Mouse (Mus musculus) forebrain, embryonic 15.5 days (tissue): ENCODE results near the gene Chit1. TPM values are rescaled to one million over a fixed set of nuclear protein-coding genes. Genes with fewer than 3 reads are reported as not detected.

Source experiments
- ATAC-seq: fragments of 200-750 bp; cut with Nextera tagmentation; replicated peaks from 2 replicates; pipeline ENCODE4 v1.8.0; 2017; ENCODE audit warnings: mild to moderate bottlenecking, moderate TSS enrichment, moderate library complexity
- H3K27ac ChIP-seq: fragments of 300-500 bp; sonication (generic); replicated peaks from 2 replicates; pipeline ENCODE4 v1.5.1; 2015; ENCODE audit warnings: mild to moderate bottlenecking, inconsistent platforms
- H3K27me3 ChIP-seq: fragments of 300-500 bp; sonication (generic); 2 replicates; pipeline ENCODE4 v1.6.1; 2015; ENCODE audit warnings: inconsistent platforms
- H3K36me3 ChIP-seq: fragments of 300-500 bp; sonication (generic); 2 replicates; pipeline ENCODE4 v1.6.1; 2015; ENCODE audit warnings: mild to moderate bottlenecking, inconsistent platforms
- H3K4me1 ChIP-seq: fragments of 300-500 bp; sonication (generic); 2 replicates; pipeline ENCODE4 v1.6.1; 2015; ENCODE audit warnings: inconsistent platforms
- H3K4me2 ChIP-seq: fragments of 300-500 bp; sonication (generic); replicated peaks from 2 replicates; pipeline ENCODE4 v1.6.1; 2015; ENCODE audit warnings: mild to moderate bottlenecking, inconsistent platforms
- H3K4me3 ChIP-seq: fragments of 300-500 bp; sonication (generic); 2 replicates; pipeline ENCODE4 v1.5.1; 2015; ENCODE audit warnings: mild to moderate bottlenecking, inconsistent platforms
- H3K9ac ChIP-seq: fragments of 300-500 bp; sonication (generic); replicated peaks from 2 replicates; pipeline ENCODE4 v1.6.1; 2015; ENCODE audit warnings: mild to moderate bottlenecking, inconsistent platforms
- H3K9me3 ChIP-seq: fragments of 300-500 bp; sonication (generic); 2 replicates; pipeline ENCODE4 v1.6.1; 2016; ENCODE audit warnings: inconsistent platforms
- WGBS: fragments of 180-500 bp; shearing (Covaris S2); methylation state at CpG from one replicate; pipeline ENCODE4 v1.1.7; 2015; ENCODE audit warnings: mixed read lengths; 5-methylcytosine and 5-hydroxymethylcytosine counted together
- polyA plus RNA-seq: library from polyadenylated mRNA; unstranded; fragments of >200 nt; fragmentation: Nextera tagmentation; extraction: Ambion mirVana; gene quantifications from 2 replicates; pipeline ENCODE4 v1.2.1, GENCODE M21; 2015

The Chit1 gene
- polyA plus RNA-seq, 1 experiment from 2014 or later = 0.17 TPM

DNA sequence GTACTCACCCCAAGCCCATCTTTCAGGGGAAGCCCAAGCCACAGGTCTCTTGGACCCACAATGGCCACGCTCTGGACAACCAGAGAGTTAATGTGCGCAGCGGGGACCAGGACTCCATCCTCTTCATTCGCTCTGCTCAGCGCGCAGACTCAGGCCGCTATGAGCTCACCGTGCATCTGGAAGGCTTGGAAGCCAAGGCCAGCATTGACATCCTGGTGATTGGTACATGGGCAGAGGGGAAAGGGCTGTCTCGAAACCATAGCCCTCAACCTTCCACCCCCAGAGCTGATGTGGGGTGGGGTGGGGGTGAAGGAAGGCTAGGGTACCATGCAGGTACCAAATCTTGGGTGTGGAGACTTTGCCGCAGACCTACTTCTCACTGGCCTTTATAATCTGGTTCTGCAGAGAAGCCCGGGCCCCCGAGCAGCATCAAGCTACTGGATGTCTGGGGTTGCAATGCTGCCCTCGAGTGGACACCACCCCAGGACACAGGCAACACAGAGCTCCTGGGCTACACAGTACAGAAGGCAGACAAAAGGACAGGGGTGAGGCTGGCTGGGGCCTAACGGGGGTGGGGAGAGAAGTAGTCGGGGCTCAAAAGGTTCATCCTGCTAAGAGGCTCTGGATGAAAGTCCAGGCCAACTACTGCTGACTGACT, 86.4 kb downstream of the Chit1 start:
- Histone ChIP-seq H3K27me3 (no peaks in the 10 kb centered on the region), H3K4me2 (no peak overlapping the region), H3K4me1 (peaks cover 15% of the 10 kb centered on the region), H3K27ac (no peak overlapping the region), H3K9ac (no peak overlapping the region), H3K4me3 (no peak overlapping the region), H3K36me3 (no peaks in the 10 kb centered on the region), H3K9me3 (no peaks in the 10 kb centered on the region)
- no peak for ATAC-seq
- WGBS = 77% methylated on average over 15 of the region's 15 CpGs

DNA sequence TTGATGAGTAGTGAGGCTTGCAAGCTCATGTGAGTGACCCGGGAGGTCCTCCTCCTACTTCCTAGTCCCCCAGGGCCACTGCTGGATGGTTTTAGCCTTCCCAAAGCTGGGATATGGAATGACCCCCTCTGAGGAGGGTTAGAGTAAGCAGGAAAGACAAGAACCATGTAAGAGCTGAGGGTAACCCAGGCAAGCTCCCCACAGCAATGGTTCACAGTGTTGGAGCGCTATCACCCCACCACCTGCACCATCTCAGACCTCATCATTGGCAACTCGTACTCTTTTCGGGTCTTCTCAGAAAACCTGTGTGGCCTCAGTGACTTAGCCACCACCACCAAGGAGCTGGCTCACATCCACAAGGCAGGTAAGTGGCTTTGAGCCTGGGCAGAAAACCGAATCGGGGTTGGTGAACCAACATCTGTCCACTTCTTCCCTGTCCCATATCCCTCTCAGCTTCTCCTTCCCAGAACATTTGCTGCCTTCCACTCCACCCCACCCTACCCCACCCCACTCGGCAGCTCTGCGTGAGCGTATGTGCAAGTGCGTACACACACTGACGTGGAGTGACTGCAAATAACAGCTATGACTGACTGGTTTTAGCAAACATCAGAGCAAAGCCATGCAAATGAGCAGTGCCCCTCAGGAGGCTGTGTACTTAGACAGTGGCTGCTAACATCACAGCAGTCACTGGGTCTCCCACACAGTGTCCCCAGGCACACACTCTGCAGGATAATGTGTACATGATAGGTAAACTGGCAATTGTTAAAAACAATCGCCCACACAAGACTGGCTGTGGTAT, 87.4 kb downstream of the Chit1 start:
- 72% methylated on average over 12 of the region's 12 CpGs for WGBS
- no peak; the same call in 1 of the 2 replicates for ATAC-seq
- no peak overlapping the region for H3K27ac ChIP-seq

DNA sequence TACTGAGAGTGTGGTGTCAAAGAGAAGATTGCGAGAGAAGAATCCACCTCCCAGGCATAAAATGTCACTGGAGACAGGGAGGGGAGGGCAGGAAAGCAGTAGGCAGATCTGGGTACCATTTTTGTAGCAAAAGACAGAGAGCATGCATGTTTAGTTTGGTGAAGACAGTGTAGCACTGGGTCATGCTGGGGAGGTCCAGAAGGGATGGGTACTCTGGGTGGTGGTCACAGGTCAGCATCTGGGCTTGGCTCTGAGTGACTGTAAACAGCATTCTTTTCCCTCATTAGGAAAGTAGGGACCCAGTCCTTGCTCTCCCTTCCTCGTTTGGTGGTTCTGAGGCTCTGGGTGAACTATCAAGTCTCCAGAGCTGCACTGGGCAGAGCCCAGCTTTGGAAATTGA, 89.4 kb downstream of the Chit1 start:
- H3K4me2 ChIP-seq = no peak overlapping the region
- H3K4me1 ChIP-seq = peaks cover 17% of the 10 kb centered on the region
- H3K9me3 ChIP-seq = no peaks in the 10 kb centered on the region
- H3K9ac ChIP-seq = no peak overlapping the region
- H3K36me3 ChIP-seq = no peaks in the 10 kb centered on the region
- 68% methylated on average over 2 of the region's 2 CpGs for WGBS
- H3K27me3 ChIP-seq = no peaks in the 10 kb centered on the region
- no peak overlapping the region for H3K4me3 ChIP-seq
- no peak for ATAC-seq
- H3K27ac ChIP-seq = no peak overlapping the region

More for the DNA sequence above, 87.4 kb downstream of the Chit1 start:
- Histone ChIP-seq H3K4me1 (peaks cover 15% of the 10 kb centered on the region), H3K36me3 (no peaks in the 10 kb centered on the region), H3K4me3 (no peak overlapping the region), H3K4me2 (no peak overlapping the region), H3K9ac (no peak overlapping the region), H3K9me3 (no peaks in the 10 kb centered on the region), H3K27me3 (no peaks in the 10 kb centered on the region)

Other genes with a start within 250 kb of the Chit1 start
- gene Optc, start 203.2 kb upstream of the Chit1 start, polyA plus RNA-seq = 1.6 and 2.2 TPM in 2 replicates
- gene Prelp, start 189.8 kb upstream of the Chit1 start, polyA plus RNA-seq = 3.8 and 4.2 TPM in 2 replicates
- gene Fmod, start 74.0 kb upstream of the Chit1 start, polyA plus RNA-seq = 4.2 and 6.4 TPM in 2 replicates
- 69.4 and 76.8 TPM in 2 replicates for gene Btg2, start 32.1 kb upstream of the Chit1 start, polyA plus RNA-seq
- 3.2 and 3.7 TPM in 2 replicates for gene Chil1, start 70.9 kb downstream of the Chit1 start, polyA plus RNA-seq
- gene Mybph, start 82.2 kb downstream of the Chit1 start, polyA plus RNA-seq = not detected in 2 replicates
- gene Adora1, start 124.2 kb downstream of the Chit1 start, polyA plus RNA-seq = 14.0 and 15.7 TPM in 2 replicates
- gene Myog, start 178.7 kb downstream of the Chit1 start, polyA plus RNA-seq = 0.22 TPM in 1 of 2 replicates, not detected in the other
- gene Ppfia4, start 221.7 kb downstream of the Chit1 start, polyA plus RNA-seq = 9.3 and 11.3 TPM in 2 replicates